Mouse (Mus musculus) forebrain, embryonic 10.5 days (tissue): ENCODE measurements around the gene Foxf1. TPM values are rescaled to one million over a fixed set of nuclear protein-coding genes. Genes with fewer than 3 reads are reported as not detected.

Source experiments
- DNase-seq: peaks from one replicate; pipeline ENCODE4 v3.0.0-alpha.2; 2017; ENCODE audit warnings: low spot score; ENCODE audit errors: extremely low spot score
- H3K27ac ChIP-seq: fragments of 300-500 bp; sonication (generic); 2 replicates; pipeline ENCODE4 v1.5.1; 2016; ENCODE audit warnings: mild to moderate bottlenecking
- H3K27me3 ChIP-seq: fragments of 300-500 bp; sonication (generic); 2 replicates; pipeline ENCODE4 v1.6.1; 2016; ENCODE audit warnings: mild to moderate bottlenecking; ENCODE audit not compliant: poor library complexity, severe bottlenecking
- H3K36me3 ChIP-seq: fragments of 300-500 bp; sonication (generic); replicated peaks from 2 replicates; pipeline ENCODE4 v1.6.1; 2016; ENCODE audit warnings: mild to moderate bottlenecking, moderate library complexity
- H3K4me1 ChIP-seq: fragments of 300-500 bp; sonication (generic); 2 replicates; pipeline ENCODE4 v1.6.1; 2016
- H3K4me3 ChIP-seq: fragments of 300-500 bp; sonication (generic); 2 replicates; pipeline ENCODE4 v1.5.1; 2016; ENCODE audit warnings: mild to moderate bottlenecking, moderate library complexity
- H3K9me3 ChIP-seq: fragments of 300-500 bp; sonication (generic); 2 replicates; pipeline ENCODE4 v1.6.1; 2016; ENCODE audit warnings: mild to moderate bottlenecking, moderate library complexity
- WGBS: fragments of 180-500 bp; shearing (Covaris S2); methylation state at CpG from one replicate; pipeline ENCODE4 v1.1.7; 2016; 5-methylcytosine and 5-hydroxymethylcytosine counted together
- polyA plus RNA-seq: library from polyadenylated mRNA; unstranded; fragments of >200 nt; fragmentation: Nextera tagmentation; extraction: Ambion mirVana; gene quantifications from 2 replicates; pipeline ENCODE4 v1.2.1, GENCODE M21; 2016

Foxf1 gene
- polyA plus RNA-seq, 1 experiment from 2014 or later, result 2.5 TPM

GRCm38 (mm10) chr8:121120456-121121419, 36.6 kb downstream of the Foxf1 start:
- peak overlapping the region; percentile 58 for H3K4me3 ChIP-seq
- no peak overlapping the region for H3K27ac ChIP-seq
- no peaks in the 10 kb centered on the region for H3K36me3 ChIP-seq
- no peaks in the 10 kb centered on the region for H3K9me3 ChIP-seq
- 5% methylated on average over 17 of the region's 17 CpGs for WGBS
- peaks cover 100% of the 10 kb centered on the region for H3K27me3 ChIP-seq
- H3K4me1 ChIP-seq, result peaks cover 49% of the 10 kb centered on the region
- no peak for DNase-seq

GRCm38 (mm10) chr8:121121704-121122103, 37.5 kb downstream of the Foxf1 start:
- WGBS, result 9% methylated on average over 8 of the region's 8 CpGs
- H3K4me1 ChIP-seq, result peaks cover 50% of the 10 kb centered on the region
- H3K36me3 ChIP-seq, result no peaks in the 10 kb centered on the region
- H3K4me3 ChIP-seq, result no peak overlapping the region; the same call in 1 of the 2 replicates
- peak; percentile 29 for DNase-seq
- H3K9me3 ChIP-seq, result no peaks in the 10 kb centered on the region
- no peak overlapping the region for H3K27ac ChIP-seq
- peaks cover 100% of the 10 kb centered on the region for H3K27me3 ChIP-seq

- H3K4me3 ChIP-seq, result no peak overlapping the region
- peaks cover 100% of the 10 kb centered on the region for H3K27me3 ChIP-seq
- H3K27ac ChIP-seq, result no peak overlapping the region
- DNase-seq, result no peak
- no peaks in the 10 kb centered on the region for H3K36me3 ChIP-seq
- H3K4me1 ChIP-seq, result peaks cover 47% of the 10 kb centered on the region
- WGBS, result 4% methylated on average over 7 of the region's 7 CpGs
- no peaks in the 10 kb centered on the region for H3K9me3 ChIP-seq
Measured at GRCm38 (mm10) chr8:121122368-121122767, 38.2 kb downstream of the Foxf1 start.

- Histone ChIP-seq H3K27ac (no peak overlapping the region), H3K27me3 (peaks cover 100% of the 10 kb centered on the region), H3K4me1 (peaks cover 45% of the 10 kb centered on the region), H3K9me3 (no peaks in the 10 kb centered on the region), H3K4me3 (no peak overlapping the region), H3K36me3 (no peaks in the 10 kb centered on the region)
- WGBS, result 26% methylated on average over 2 of the region's 2 CpGs
- no peak for DNase-seq
Measured at GRCm38 (mm10) chr8:121123113-121123512, 38.9 kb downstream of the Foxf1 start.

GRCm38 (mm10) chr8:121124547-121125239, 40.5 kb downstream of the Foxf1 start:
- peak overlapping the region; percentile 48 for H3K4me3 ChIP-seq
- no peaks in the 10 kb centered on the region for H3K9me3 ChIP-seq
- 2% methylated on average over 17 of the region's 17 CpGs for WGBS
- no peaks in the 10 kb centered on the region for H3K36me3 ChIP-seq
- peaks cover 100% of the 10 kb centered on the region for H3K27me3 ChIP-seq
- H3K4me1 ChIP-seq, result peaks cover 57% of the 10 kb centered on the region
- peak; percentile 29 for DNase-seq
- H3K27ac ChIP-seq, result no peak overlapping the region

GRCm38 (mm10) chr8:121125311-121125876, 41.2 kb downstream of the Foxf1 start:
- Histone ChIP-seq H3K27me3 (peaks cover 100% of the 10 kb centered on the region), H3K9me3 (no peaks in the 10 kb centered on the region), H3K4me1 (peaks cover 52% of the 10 kb centered on the region), H3K27ac (peak overlapping the region; percentile 48; the same call in 1 of the 2 replicates), H3K36me3 (no peaks in the 10 kb centered on the region), H3K4me3 (peak overlapping the region; percentile 48)
- under 1% methylated on average over 36 of the region's 36 CpGs for WGBS
- peak; percentile 78 for DNase-seq

- Histone ChIP-seq H3K4me1 (peaks cover 48% of the 10 kb centered on the region), H3K27ac (no peak overlapping the region), H3K27me3 (peaks cover 100% of the 10 kb centered on the region), H3K4me3 (peak overlapping the region; percentile 48), H3K9me3 (no peaks in the 10 kb centered on the region), H3K36me3 (no peaks in the 10 kb centered on the region)
- WGBS, result 3% methylated on average over 6 of the region's 6 CpGs
- no peak for DNase-seq
Measured at GRCm38 (mm10) chr8:121126191-121126590, 42.0 kb downstream of the Foxf1 start.

- Histone ChIP-seq H3K27me3 (peaks cover 100% of the 10 kb centered on the region), H3K9me3 (no peaks in the 10 kb centered on the region), H3K4me3 (no peak overlapping the region), H3K27ac (no peak overlapping the region), H3K4me1 (peaks cover 48% of the 10 kb centered on the region), H3K36me3 (no peaks in the 10 kb centered on the region)
- 0% methylated on average over 6 of the region's 6 CpGs for WGBS
- no peak for DNase-seq
Measured at GRCm38 (mm10) chr8:121126694-121127093, 42.5 kb downstream of the Foxf1 start.

- DNase-seq, result no peak
- 1% methylated on average over 11 of the region's 11 CpGs for WGBS
- peaks cover 100% of the 10 kb centered on the region for H3K27me3 ChIP-seq
- no peaks in the 10 kb centered on the region for H3K36me3 ChIP-seq
- H3K4me3 ChIP-seq, result no peak overlapping the region
- H3K9me3 ChIP-seq, result no peaks in the 10 kb centered on the region
- peaks cover 48% of the 10 kb centered on the region for H3K4me1 ChIP-seq
- H3K27ac ChIP-seq, result no peak overlapping the region
Measured at GRCm38 (mm10) chr8:121127291-121127701, 43.1 kb downstream of the Foxf1 start.

- WGBS, result under 1% methylated on average over 43 of the region's 43 CpGs
- Histone ChIP-seq H3K27ac (0 out of 2 replicates have a peak within 1 kb of the TSS, but pooled peaks have one; percentile 44), H3K36me3 (no peaks in the 10 kb centered on the region), H3K4me1 (peaks cover 43% of the 10 kb centered on the region), H3K27me3 (peaks cover 100% of the 10 kb centered on the region), H3K4me3 (peak within 1 kb of the TSS; percentile 35), H3K9me3 (no peaks in the 10 kb centered on the region)
- DNase-seq, result peak; percentile 41
Measured at GRCm38 (mm10) chr8:121127756-121128375, 43.7 kb downstream of the Foxf1 start, which contains the start of gene Foxl1. Gene Foxl1 (plus strand): TSS chr8:121127940.

GRCm38 (mm10) chr8:121128531-121129264, 44.5 kb downstream of the Foxf1 start:
- H3K9me3 ChIP-seq, result no peaks in the 10 kb centered on the region
- H3K36me3 ChIP-seq, result no peaks in the 10 kb centered on the region
- peak; percentile 47 for DNase-seq
- peaks cover 100% of the 10 kb centered on the region for H3K27me3 ChIP-seq
- under 1% methylated on average over 55 of the region's 55 CpGs for whole genome bisulfite sequencing
- peaks cover 43% of the 10 kb centered on the region for H3K4me1 ChIP-seq
- peak overlapping the region; percentile 35 for H3K4me3 ChIP-seq
- 0 out of 2 replicates have a peak overlapping the region, but pooled peaks have one; percentile 44 for H3K27ac ChIP-seq
